ENCODE assay signal across 23 mouse cellular contexts in the genomic region with DNA sequence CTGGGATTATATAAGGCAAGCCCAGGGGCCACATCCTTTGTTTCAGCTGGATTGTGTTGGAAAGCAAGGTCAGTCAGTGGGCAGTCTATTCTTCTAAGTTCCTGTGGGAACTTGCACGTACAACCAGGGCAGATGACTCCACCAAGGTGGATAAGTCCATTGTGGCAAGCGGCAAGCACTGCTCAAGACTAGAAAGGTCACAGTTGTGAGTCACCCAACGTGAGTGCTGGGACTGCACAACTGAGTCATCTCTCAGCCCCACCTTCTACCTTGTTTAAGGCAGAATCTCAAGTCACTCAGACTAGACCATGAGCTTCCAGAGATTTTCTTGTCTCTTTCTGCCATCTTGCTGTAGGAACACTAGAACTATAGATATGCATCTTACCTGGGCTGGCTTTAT. TPM values are rescaled to one million over a fixed set of nuclear protein-coding genes. Genes with fewer than 3 reads are reported as not detected.
DNase-seq lines count a peak whose midpoint lies in the region.
"Had no signal": no experiment of that assay in that cellular context is flagged by ENCODE, and none has a peak within 500 bp of the region (broad histone marks: within the 10 kb centered on the region; RNA-seq: fewer than 3 reads in every experiment).

No protein-coding gene starts in this region.

- DNase-seq in adrenal gland, adult 2 months: peak; percentile 49
- no peak for DNase-seq in adrenal gland, postnatal 4 days (ENCODE audit: low spot score in 2 of 2)
- peak; percentile 11 for DNase-seq in 3134 (ENCODE audit: extremely low read depth, insufficient read length, low spot score)
- DNase-seq in 416B (ENCODE audit: low read depth): peak; percentile 37
- no peak for DNase-seq in gastrocnemius, postnatal 14 days
- DNase-seq in kidney, postnatal 25 days: no peak
- DNase-seq: B cell, adult 2 months; cerebellum, adult 11 months; cerebellum, adult 2 months; cerebellum, adult 9-11 months; cerebellum, postnatal 25 days; forebrain, postnatal 0 days; gastrocnemius, adult 2 months; gastrocnemius, postnatal 25 days; heart, adult 18-20 months; heart, postnatal 10 days; heart, postnatal 36 days; kidney, adult 11 months; kidney, adult 8-10 months had no signal

- intact Hi-C loops in gastrocnemius, postnatal 14 days (cut with DNase I; ENCODE audit: low total_unique reads): no loop called here

RNA-seq across cellular contexts. Expression of a gene that starts 25.4 kb away (rescaled TPM):
- not detected for total RNA-seq in adrenal gland, adult 2 months (2021)
- 0.38 and 1.0 TPM in 2 replicates for polyA plus RNA-seq in adrenal gland, adult 2 months (2012; rRNA removed)
- total RNA-seq in adrenal gland, postnatal 4 days (2021): under 1 TPM; 0.28 TPM
- total RNA-seq in gastrocnemius, postnatal 14 days (2021): under 1 TPM in 1 of 2 experiments, not detected in 1; 0.13 TPM
- total RNA-seq: CH12.LX; common myeloid progenitor, adult 5-6 weeks; gastrocnemius, adult 2 months; heart, adult 18-20 months had no signal
- polyA plus RNA-seq: G1E; heart, embryonic 15.5 days had no signal

RNA-seq across cellular contexts. Expression of a gene that starts 26.6 kb away (rescaled TPM):
- total RNA-seq in adrenal gland, adult 2 months (2021): 100 to 1,000 TPM; 829 to 842 TPM
- polyA plus RNA-seq in adrenal gland, adult 2 months (2012; rRNA removed): 217 and 245 TPM in 2 replicates
- total RNA-seq in adrenal gland, postnatal 4 days (2021): 100 to 1,000 TPM; 536 to 561 TPM
- 100 to 1,000 TPM; 731 to 849 TPM for total RNA-seq in gastrocnemius, postnatal 14 days (2021)

RNA-seq across cellular contexts. Expression of a gene that starts 39.2 kb away (rescaled TPM):
- 10 to 100 TPM; 24.1 to 26.2 TPM for total RNA-seq in adrenal gland, adult 2 months (2021)
- 3.4 and 4.0 TPM in 2 replicates for polyA plus RNA-seq in adrenal gland, adult 2 months (2012; rRNA removed)
- 10 to 100 TPM; 31.8 to 35.5 TPM for total RNA-seq in adrenal gland, postnatal 4 days (2021)
- total RNA-seq in gastrocnemius, postnatal 14 days (2021): 10 to 100 TPM; 11.5 to 14.6 TPM

RNA-seq across cellular contexts. Expression of a gene that starts 39.2 kb away (rescaled TPM):
- 10 to 100 TPM; 36.8 to 53.1 TPM for total RNA-seq in adrenal gland, adult 2 months (2021)
- 20.5 and 33.7 TPM in 2 replicates for polyA plus RNA-seq in adrenal gland, adult 2 months (2012; rRNA removed)
- 10 to 100 TPM; 54.7 to 59.0 TPM for total RNA-seq in adrenal gland, postnatal 4 days (2021)
- 10 to 100 TPM; 24.7 to 27.4 TPM for total RNA-seq in gastrocnemius, postnatal 14 days (2021)

RNA-seq across cellular contexts. Expression of a gene that starts 54.5 kb away (rescaled TPM):
- total RNA-seq in adrenal gland, adult 2 months (2021): 10 to 100 TPM; 52.6 to 61.5 TPM
- 83.3 and 103 TPM in 2 replicates for polyA plus RNA-seq in adrenal gland, adult 2 months (2012; rRNA removed)
- 10 to 100 TPM; 65.7 to 68.9 TPM for total RNA-seq in adrenal gland, postnatal 4 days (2021)
- 10 to 100 TPM; 18.0 to 22.3 TPM for total RNA-seq in gastrocnemius, postnatal 14 days (2021)

Comparison
In these comparisons a context has a peak if more than half of its experiments do, and no peak if none do; other contexts are left out.
1. DNase-seq: peak in adrenal gland, adult 2 months (single experiment), 3134 (single experiment) and 416B (single experiment); none in adrenal gland, postnatal 4 days (0 of 2), gastrocnemius, postnatal 14 days (single experiment) and kidney, postnatal 25 days (0 of 2).